In genomic region chr10:81465265-81465645, GRCm38 (mm10) we compare ENCODE assay signal across 10 mouse cellular contexts. TPM values are rescaled to one million over a fixed set of nuclear protein-coding genes. Genes with fewer than 3 reads are reported as not detected.
DNase-seq lines count a peak whose midpoint lies in the region; ATAC-seq lines count a peak whose summit lies in the region.
"Had no signal": no experiment of that assay in that cellular context is flagged by ENCODE, and none has a peak within 500 bp of the region (broad histone marks: within the 10 kb centered on the region; RNA-seq: fewer than 3 reads in every experiment).

No protein-coding gene starts in this region.

- WGBS in heart, embryonic 14.5 days = 4% methylated on average over 5 of the region's 5 CpGs
- 4% methylated on average over 5 of the region's 5 CpGs for WGBS in large intestine, adult 2 months
- 2% methylated on average over 5 of the region's 5 CpGs for WGBS in neural tube, embryonic 14.5 days

- H3K27me3 ChIP-seq in heart, embryonic 14.5 days (ENCODE audit: control insufficient read depth, insufficient read depth, low read length) = peaks cover 90% of the 10 kb centered on the region
- peaks cover 33% of the 10 kb centered on the region for H3K27me3 ChIP-seq in neural tube, embryonic 14.5 days (ENCODE audit: control insufficient read depth, insufficient read depth, low read length)

- peaks cover 0 to 9% of the 10 kb centered on the region in 2 experiments; a peak in 3 of 4 replicates for H3K4me1 ChIP-seq in heart, embryonic 14.5 days (ENCODE audit: control insufficient read depth in 2 of 2, insufficient read depth in 2 of 2, low read length in 2 of 2)
- 0 out of 2 replicates have a peak, but pooled peaks cover 3% of the 10 kb centered on the region for H3K4me1 ChIP-seq in neural tube, embryonic 14.5 days (ENCODE audit: control insufficient read depth, insufficient read depth, low read length)

- H3K36me3 ChIP-seq in heart, embryonic 14.5 days (ENCODE audit: control insufficient read depth, insufficient read depth, low read length) = no peaks in the 10 kb centered on the region
- H3K36me3 ChIP-seq in neural tube, embryonic 14.5 days (ENCODE audit: control insufficient read depth, insufficient read depth, low read length) = peaks cover 23% of the 10 kb centered on the region

- H3K9ac ChIP-seq in heart, embryonic 14.5 days (ENCODE audit: low read length) = no peak overlapping the region
- no peak overlapping the region for H3K9ac ChIP-seq in neural tube, embryonic 14.5 days (replicated peaks; ENCODE audit: low read depth, low read length)

- H3K9me3 ChIP-seq in heart, embryonic 14.5 days (ENCODE audit: control insufficient read depth, low read length) = no peaks in the 10 kb centered on the region
- H3K9me3 ChIP-seq in neural tube, embryonic 14.5 days (ENCODE audit: control insufficient read depth, low read length) = no peaks in the 10 kb centered on the region
- H3K9me3 ChIP-seq: neural tube, embryonic 13.5 days had no signal

- no peak overlapping the region for H3K27ac ChIP-seq in heart, embryonic 14.5 days (replicated peaks in 1 of 2; ENCODE audit: control insufficient read depth in 1 of 2, insufficient read depth in 1 of 2, low read depth in 2 of 2, low read length in 2 of 2)
- no peak overlapping the region for H3K27ac ChIP-seq in neural tube, embryonic 14.5 days (ENCODE audit: low read depth, low read length)
- H3K27ac ChIP-seq: neural tube, embryonic 13.5 days had no signal

- H3K4me2 ChIP-seq in heart, embryonic 14.5 days (ENCODE audit: low read length) = no peak overlapping the region
- H3K4me2 ChIP-seq in neural tube, embryonic 14.5 days (ENCODE audit: low read depth, low read length) = no peak overlapping the region

- peak; percentile 16; the same call in 1 of the 2 replicates for ATAC-seq in heart, embryonic 14.5 days (ENCODE audit: insufficient number of reproducible peaks, insufficient read depth, low FRiP score, low read depth)
- peak; percentile 6; the same call in 1 of the 2 replicates for ATAC-seq in neural tube, embryonic 14.5 days (ENCODE audit: low read depth)

- DNase-seq in heart, postnatal 25 days (ENCODE audit: low spot score) = no peak
- DNase-seq in thymus, postnatal 4 days = peak; percentile 15
- DNase-seq in thymus, postnatal 25 days = no peak
- peak; percentile 62 for DNase-seq in large intestine, adult 2 months (ENCODE audit: low read depth, low spot score)
- no peak for DNase-seq in yolk sac, embryonic 10.5 days (ENCODE audit: low spot score)
- no peak for DNase-seq in frontal cortex, postnatal 36 days (ENCODE audit: low spot score in 2 of 2)

- no peak overlapping the region for H3K4me3 ChIP-seq in heart, embryonic 14.5 days (ENCODE audit: control insufficient read depth in 1 of 2, insufficient read depth in 1 of 2, low read depth in 1 of 2, low read length in 2 of 2)
- H3K4me3 ChIP-seq in neural tube, embryonic 14.5 days (ENCODE audit: low read depth, low read length) = no peak overlapping the region

- intact Hi-C loops in heart, postnatal 25 days (cut with DNase I) = no loop called here

RNA-seq across cellular contexts. Expression of gene Nfic, which starts 9.8 kb away (rescaled TPM):
- 45.0 and 47.0 TPM in 2 replicates for polyA plus RNA-seq in heart, embryonic 14.5 days (2014; fragmentation: Nextera tagmentation; extraction: Ambion mirVana)
- total RNA-seq in heart, postnatal 25 days (2021) = 100 to 1,000 TPM; 110 to 130 TPM
- polyA plus RNA-seq in large intestine, adult 2 months (2012; rRNA removed) = 10.5 and 11.6 TPM in 2 replicates
- 21.9 and 25.0 TPM in 2 replicates for polyA plus RNA-seq in neural tube, embryonic 14.5 days (2014; fragmentation: Nextera tagmentation; extraction: Ambion mirVana)

RNA-seq across cellular contexts. Expression of gene Celf5, which starts 17.3 kb away (rescaled TPM):
- 0.19 TPM in 1 of 2 replicates, not detected in the other for polyA plus RNA-seq in heart, embryonic 14.5 days (2014; fragmentation: Nextera tagmentation; extraction: Ambion mirVana)
- total RNA-seq in heart, postnatal 25 days (2021) = under 1 TPM; 0.17 to 0.47 TPM
- polyA plus RNA-seq in large intestine, adult 2 months (2012; rRNA removed) = 2.3 and 5.3 TPM in 2 replicates
- 50.6 and 64.4 TPM in 2 replicates for polyA plus RNA-seq in neural tube, embryonic 14.5 days (2014; fragmentation: Nextera tagmentation; extraction: Ambion mirVana)
- total RNA-seq: gastrocnemius, postnatal 36 days had no signal

RNA-seq across cellular contexts. Expression of gene Ncln, which starts 30.9 kb away (rescaled TPM):
- 40.7 and 44.6 TPM in 2 replicates for polyA plus RNA-seq in heart, embryonic 14.5 days (2014; fragmentation: Nextera tagmentation; extraction: Ambion mirVana)
- total RNA-seq in heart, postnatal 25 days (2021) = 10 to 100 TPM; 65.3 to 65.6 TPM
- polyA plus RNA-seq in large intestine, adult 2 months (2012; rRNA removed) = 242 and 319 TPM in 2 replicates
- polyA plus RNA-seq in neural tube, embryonic 14.5 days (2014; fragmentation: Nextera tagmentation; extraction: Ambion mirVana) = 62.6 and 62.7 TPM in 2 replicates

RNA-seq across cellular contexts. Expression of gene S1pr4, which starts 34.7 kb away (rescaled TPM):
- 0.24 and 0.35 TPM in 2 replicates for polyA plus RNA-seq in heart, embryonic 14.5 days (2014; fragmentation: Nextera tagmentation; extraction: Ambion mirVana)
- total RNA-seq in heart, postnatal 25 days (2021) = 1 to 10 TPM; 1.0 to 1.1 TPM
- 4.4 and 4.8 TPM in 2 replicates for polyA plus RNA-seq in large intestine, adult 2 months (2012; rRNA removed)
- polyA plus RNA-seq in neural tube, embryonic 14.5 days (2014; fragmentation: Nextera tagmentation; extraction: Ambion mirVana) = 0.29 and 0.79 TPM in 2 replicates

RNA-seq across cellular contexts. Expression of gene Gna15, which starts 58.8 kb away (rescaled TPM):
- 0.74 and 0.89 TPM in 2 replicates for polyA plus RNA-seq in heart, embryonic 14.5 days (2014; fragmentation: Nextera tagmentation; extraction: Ambion mirVana)
- 1 to 10 TPM in 1 of 2 experiments, under 1 TPM in 1; 0.81 to 1.0 TPM for total RNA-seq in heart, postnatal 25 days (2021)
- 1.6 and 2.3 TPM in 2 replicates for polyA plus RNA-seq in large intestine, adult 2 months (2012; rRNA removed)
- 0.40 and 1.9 TPM in 2 replicates for polyA plus RNA-seq in neural tube, embryonic 14.5 days (2014; fragmentation: Nextera tagmentation; extraction: Ambion mirVana)

Comparison
In these comparisons a context has a peak if more than half of its experiments do, and no peak if none do; other contexts are left out.
1. DNase-seq: peak in thymus, postnatal 4 days (single experiment) and large intestine, adult 2 months (single experiment); none in heart, postnatal 25 days (single experiment), thymus, postnatal 25 days (single experiment), yolk sac, embryonic 10.5 days (single experiment) and frontal cortex, postnatal 36 days (0 of 2).